22 mouse cellular contexts compared by ENCODE assay signal in genomic region chr6:36286664-36287063, GRCm38 (mm10).
"Had no signal": no experiment of that assay in that cellular context is flagged by ENCODE, and none has a peak within 500 bp of the region (broad histone marks: within the 10 kb centered on the region; RNA-seq: fewer than 3 reads in every experiment).

No protein-coding gene starts in this region.

- H3K4me1 ChIP-seq: limb, embryonic 10.5 days; limb, embryonic 13.5 days; liver, embryonic 13.5 days; midbrain, embryonic 12.5 days; midbrain, embryonic 15.5 days; neural tube, embryonic 12.5 days; neural tube, embryonic 15.5 days; stomach, embryonic 15.5 days had no signal

- ATAC-seq: lung, postnatal 0 days; midbrain, embryonic 15.5 days had no signal

- H3K27ac ChIP-seq: kidney, postnatal 0 days; layer of hippocampus, adult 2 months; limb, embryonic 10.5 days; limb, embryonic 13.5 days; liver, embryonic 13.5 days; macrophage; midbrain, embryonic 12.5 days; midbrain, embryonic 15.5 days; neural tube, embryonic 12.5 days; neural tube, embryonic 15.5 days; stomach, embryonic 15.5 days had no signal

- DNase-seq: kidney, adult 2 months; kidney, postnatal 25 days; layer of hippocampus, adult 9-11 months; liver, embryonic 13.5 days; lung, embryonic 14.5 days; right cerebral cortex, adult 18-20 months; right cerebral cortex, postnatal 25 days; spleen, adult 18-20 months; thymus, adult 2 months; thymus, postnatal 14 days; thymus, postnatal 4 days had no signal

- H3K4me3 ChIP-seq: layer of hippocampus, adult 2 months; limb, embryonic 10.5 days; limb, embryonic 13.5 days; liver, embryonic 13.5 days; midbrain, embryonic 12.5 days; midbrain, embryonic 15.5 days; neural tube, embryonic 12.5 days; neural tube, embryonic 15.5 days; stomach, embryonic 15.5 days had no signal
